Mouse (Mus musculus) neural tube, embryonic 12.5 days (tissue): ENCODE measurements around the gene Flt3. TPM values are rescaled to one million over a fixed set of nuclear protein-coding genes. Genes with fewer than 3 reads are reported as not detected.

Source experiments
- ATAC-seq: fragments of 200-750 bp; cut with Nextera tagmentation; 2 replicates; pipeline ENCODE4 v1.8.0; 2017; ENCODE audit warnings: low read depth, mild to moderate bottlenecking, moderate TSS enrichment, moderate library complexity; ENCODE audit not compliant: low FRiP score
- H3K27ac ChIP-seq: fragments of 300-500 bp; sonication (generic); 2 replicates; pipeline ENCODE4 v1.5.1; 2016
- H3K27me3 ChIP-seq: fragments of 300-500 bp; sonication (generic); replicated peaks from 2 replicates; pipeline ENCODE4 v1.6.1; 2016; ENCODE audit warnings: mild to moderate bottlenecking
- H3K36me3 ChIP-seq: fragments of 300-500 bp; sonication (generic); 2 replicates; pipeline ENCODE4 v1.6.1; 2016; ENCODE audit warnings: mild to moderate bottlenecking
- H3K4me1 ChIP-seq: fragments of 300-500 bp; sonication (generic); 2 replicates; pipeline ENCODE4 v1.6.1; 2016
- H3K4me2 ChIP-seq: fragments of 300-500 bp; sonication (generic); replicated peaks from 2 replicates; pipeline ENCODE4 v1.6.1; 2016; ENCODE audit warnings: mild to moderate bottlenecking
- H3K4me3 ChIP-seq: fragments of 300-500 bp; sonication (generic); 2 replicates; pipeline ENCODE4 v1.5.1; 2016
- H3K9ac ChIP-seq: fragments of 300-500 bp; sonication (generic); 2 replicates; pipeline ENCODE4 v1.6.1; 2016; ENCODE audit warnings: mild to moderate bottlenecking
- H3K9me3 ChIP-seq: fragments of 300-500 bp; sonication (generic); 2 replicates; pipeline ENCODE4 v1.6.1; 2016; ENCODE audit warnings: mild to moderate bottlenecking
- WGBS: fragments of 180-500 bp; shearing (Covaris S2); methylation state at CpG from one replicate; pipeline ENCODE4 v1.1.7; 2016; 5-methylcytosine and 5-hydroxymethylcytosine counted together
- microRNA-seq: library from miRNA; unstranded; fragments of <30 nt; microRNA quantifications from one replicate; pipeline ENCODE4, GENCODE M21; 2017
- polyA plus RNA-seq: library from polyadenylated mRNA; unstranded; fragments of >200 nt; fragmentation: Nextera tagmentation; extraction: Ambion mirVana; gene quantifications from 2 replicates; pipeline ENCODE4 v1.2.1, GENCODE M21; 2016

The Flt3 gene
- polyA plus RNA-seq, 1 experiment from 2014 or later, result 0.49 TPM

DNA sequence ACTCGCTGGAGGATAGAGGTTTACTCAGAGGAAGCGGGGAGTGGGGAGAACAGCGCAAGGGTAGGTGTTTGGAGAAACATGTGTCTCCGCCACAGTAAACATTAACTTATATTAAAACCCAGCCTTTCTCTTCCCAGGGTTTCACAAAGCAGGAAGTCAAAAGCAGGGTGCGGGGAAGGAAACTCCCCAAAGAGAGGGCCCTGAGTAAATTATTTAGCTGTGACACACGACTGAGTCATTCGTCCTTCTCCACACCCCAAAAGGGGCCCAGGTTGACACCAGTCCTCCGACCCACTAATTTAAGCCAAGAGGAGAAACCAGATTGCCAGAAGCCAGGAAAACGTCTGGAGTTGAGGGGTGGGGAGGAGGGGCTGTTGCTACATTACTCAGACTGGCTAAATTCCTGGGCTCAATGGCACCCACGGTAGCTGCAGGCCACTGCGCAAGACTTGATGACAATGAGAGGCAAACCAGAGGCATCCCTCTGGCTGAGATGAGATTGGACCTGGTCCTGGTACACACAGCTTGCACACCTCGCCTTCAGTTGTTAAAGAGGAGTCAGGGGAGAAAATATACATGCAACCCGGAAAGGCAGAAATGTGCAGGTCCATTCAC is 107.7 kb downstream of the Flt3 start:
- WGBS, result 50% methylated on average over 13 of the region's 13 CpGs
- no peak overlapping the region for H3K4me3 ChIP-seq
- H3K4me2 ChIP-seq, result no peak overlapping the region
- no peaks in the 10 kb centered on the region for H3K9me3 ChIP-seq
- no peak overlapping the region for H3K27ac ChIP-seq
- peaks cover 40% of the 10 kb centered on the region for H3K27me3 ChIP-seq
- no peaks in the 10 kb centered on the region for H3K36me3 ChIP-seq
- 0 out of 2 replicates have a peak, but pooled peaks have one; percentile 13 for ATAC-seq
- H3K9ac ChIP-seq, result no peak overlapping the region
- no peaks in the 10 kb centered on the region for H3K4me1 ChIP-seq

DNA sequence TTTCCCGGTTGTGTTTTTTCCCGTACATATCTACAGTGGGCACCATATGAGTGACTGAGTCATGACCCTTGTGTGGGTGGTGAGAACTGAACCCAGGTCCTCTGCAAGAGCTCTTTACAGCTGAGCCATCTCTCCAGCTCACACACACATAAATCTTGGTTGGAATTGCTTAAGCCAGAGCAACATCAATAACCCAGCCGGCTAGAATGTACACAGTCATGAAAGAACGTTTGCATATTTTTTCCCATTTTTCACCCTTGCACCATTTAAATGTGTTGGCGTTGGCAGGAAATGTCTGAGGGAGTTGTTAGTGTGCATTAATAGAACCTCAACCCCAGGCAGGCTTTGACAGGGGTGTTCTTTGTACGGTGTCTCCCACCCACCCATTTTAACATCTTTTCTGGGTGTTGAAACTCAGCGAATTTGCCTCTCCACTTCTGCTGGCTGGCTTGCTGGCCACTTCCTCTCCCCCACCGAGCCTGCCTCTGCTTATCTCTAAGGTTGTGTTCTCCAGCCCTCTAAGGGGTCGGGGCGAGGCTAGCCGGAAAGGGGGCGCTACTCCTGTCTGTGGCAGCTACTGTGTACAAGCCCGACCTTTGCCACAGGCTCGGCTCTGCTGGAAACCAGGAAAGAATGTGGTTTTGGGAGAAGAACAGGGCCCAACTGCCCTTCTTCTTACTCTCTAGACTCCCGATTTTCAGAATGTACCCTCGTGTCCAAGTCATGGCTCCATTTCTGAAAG is 108.4 kb downstream of the Flt3 start:
- no peaks in the 10 kb centered on the region for H3K4me1 ChIP-seq
- no peak overlapping the region for H3K4me2 ChIP-seq
- H3K27me3 ChIP-seq, result peaks cover 34% of the 10 kb centered on the region
- WGBS, result 46% methylated on average over 16 of the region's 16 CpGs
- no peaks in the 10 kb centered on the region for H3K36me3 ChIP-seq
- H3K4me3 ChIP-seq, result no peak overlapping the region
- H3K9me3 ChIP-seq, result no peaks in the 10 kb centered on the region
- ATAC-seq, result no peak
- no peak overlapping the region for H3K27ac ChIP-seq
- H3K9ac ChIP-seq, result no peak overlapping the region

DNA sequence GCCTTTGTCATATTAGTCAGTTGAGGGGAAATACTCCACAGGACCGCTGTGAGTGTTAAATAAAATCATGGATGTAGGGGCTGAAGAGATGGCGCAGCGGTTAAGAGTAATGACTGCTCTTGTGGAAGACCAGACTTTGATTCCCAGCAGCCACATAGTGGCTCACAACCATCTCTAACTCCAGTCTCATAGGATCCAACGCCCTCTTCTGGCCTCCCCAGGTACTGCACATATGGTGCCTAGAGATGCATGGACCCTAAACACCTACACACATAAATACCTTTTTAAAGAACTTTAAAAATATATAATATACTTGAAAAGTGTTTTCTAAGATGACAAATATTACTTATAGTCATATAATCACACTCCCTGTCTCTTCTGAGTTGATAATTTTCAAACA is 115.9 kb downstream of the Flt3 start:
- Histone ChIP-seq H3K4me3 (no peak overlapping the region), H3K36me3 (no peaks in the 10 kb centered on the region), H3K9ac (no peak overlapping the region), H3K9me3 (no peaks in the 10 kb centered on the region), H3K4me1 (no peaks in the 10 kb centered on the region), H3K4me2 (no peak overlapping the region), H3K27ac (no peak overlapping the region), H3K27me3 (peaks cover 25% of the 10 kb centered on the region)
- ATAC-seq, result no peak
- WGBS, result 78% methylated on average over 4 of the region's 4 CpGs

Small RNA genes within 50 kb of the gene (microRNA-seq; reads per million reads assigned to microRNA genes)
- not detected for gene Mir7k

Other genes starting within 250 kb of the Flt3 start
- gene Gsx1, start 211.8 kb downstream of the Flt3 start, polyA plus RNA-seq, result 15.7 and 18.1 TPM in 2 replicates
- gene Pdx1, start 130.5 kb downstream of the Flt3 start, polyA plus RNA-seq, result not detected in 2 replicates
- gene Cdx2, start 93.2 kb downstream of the Flt3 start, polyA plus RNA-seq, result not detected in 2 replicates
- gene Urad, start 78.0 kb downstream of the Flt3 start, polyA plus RNA-seq, result not detected in 2 replicates
- 45.3 and 54.8 TPM in 2 replicates for gene Pan3, start 29.7 kb upstream of the Flt3 start, polyA plus RNA-seq